Mouse (Mus musculus) liver, embryonic 14.5 days (tissue): ENCODE results near the gene Fate1.
"Not testable (repeated sequence)": the region's sequence is repeated elsewhere in the genome, so short reads cannot be mapped to it uniquely, and the experiment has no call there.

ENCODE experiments used
- CTCF ChIP-seq: IDR thresholded peaks from 2 replicates; pipeline ENCODE4 v1.5.1; 2016; ENCODE audit warnings: antibody characterized with exemption, low read depth, control low read depth
- EP300 ChIP-seq: IDR thresholded peaks from 2 replicates; pipeline ENCODE4 v1.6.1; 2016; ENCODE audit warnings: antibody characterized with exemption, low read depth

DNA sequence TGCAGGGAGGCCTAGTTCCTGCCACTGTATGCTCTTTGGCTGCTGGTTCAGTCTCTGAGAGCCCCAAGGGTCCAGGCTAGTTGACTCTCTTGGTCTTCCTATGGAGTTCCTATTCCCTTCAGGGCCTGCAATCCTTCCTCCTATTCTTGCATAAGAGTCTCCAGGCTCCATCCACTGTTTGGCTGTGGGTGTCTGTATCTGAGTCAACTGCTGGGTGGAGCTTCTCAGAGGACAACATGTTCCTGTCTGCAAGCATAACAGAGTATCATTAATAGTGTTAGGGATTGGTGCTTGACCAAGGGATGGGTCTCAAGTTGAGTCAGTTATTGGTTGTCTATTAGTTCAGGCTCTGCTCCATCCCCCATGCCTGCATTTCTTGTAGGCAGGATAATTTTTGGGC is 4.9 kb downstream of the Fate1 start:
- TF ChIP-seq EP300, CTCF: not testable (repeated sequence)
